Mouse (Mus musculus) left cerebral cortex, adult 8-10 months (tissue): ENCODE measurements at regions not wholly inside any gene's neighbourhood (a gene's known extent, or its start where the extent isn't known, plus 50 kb on each side); places are given as distances from the start of the nearest gene placed in this dataset.
A peak's percentile ranks its signal among the peaks of the same experiment; 100 is the strongest.

Source experiments
- DNase-seq, 2 experiments: peaks; one replicate each; pipeline ENCODE4 v3.0.0; 2022; ENCODE audit warnings: low spot score in 2 of 2

GRCm38 (mm10) chr13:90497573-90497972, 407.6 kb downstream of the Atp6ap1l start:
- DNase-seq: no peak

DNA sequence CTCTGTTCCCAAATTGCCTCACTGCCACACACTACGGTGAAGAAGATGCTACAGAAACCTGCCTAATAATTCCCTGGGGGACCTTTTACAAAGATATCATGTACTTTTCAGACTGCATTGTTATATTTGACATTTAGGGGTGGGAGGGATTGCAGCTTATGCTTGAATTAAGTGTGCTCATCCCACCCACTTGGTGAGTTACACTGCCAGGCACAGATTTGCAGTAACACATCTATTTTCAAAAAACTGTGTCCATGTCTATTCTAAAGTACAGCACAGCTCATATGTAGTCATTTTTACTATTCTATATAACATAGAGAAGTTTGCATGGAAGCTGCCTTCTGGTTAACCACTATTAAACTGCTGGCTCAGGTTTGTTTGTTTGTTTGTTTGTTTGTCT, 404.3 kb upstream of the Xrcc4 start:
- no peak for DNase-seq

DNA sequence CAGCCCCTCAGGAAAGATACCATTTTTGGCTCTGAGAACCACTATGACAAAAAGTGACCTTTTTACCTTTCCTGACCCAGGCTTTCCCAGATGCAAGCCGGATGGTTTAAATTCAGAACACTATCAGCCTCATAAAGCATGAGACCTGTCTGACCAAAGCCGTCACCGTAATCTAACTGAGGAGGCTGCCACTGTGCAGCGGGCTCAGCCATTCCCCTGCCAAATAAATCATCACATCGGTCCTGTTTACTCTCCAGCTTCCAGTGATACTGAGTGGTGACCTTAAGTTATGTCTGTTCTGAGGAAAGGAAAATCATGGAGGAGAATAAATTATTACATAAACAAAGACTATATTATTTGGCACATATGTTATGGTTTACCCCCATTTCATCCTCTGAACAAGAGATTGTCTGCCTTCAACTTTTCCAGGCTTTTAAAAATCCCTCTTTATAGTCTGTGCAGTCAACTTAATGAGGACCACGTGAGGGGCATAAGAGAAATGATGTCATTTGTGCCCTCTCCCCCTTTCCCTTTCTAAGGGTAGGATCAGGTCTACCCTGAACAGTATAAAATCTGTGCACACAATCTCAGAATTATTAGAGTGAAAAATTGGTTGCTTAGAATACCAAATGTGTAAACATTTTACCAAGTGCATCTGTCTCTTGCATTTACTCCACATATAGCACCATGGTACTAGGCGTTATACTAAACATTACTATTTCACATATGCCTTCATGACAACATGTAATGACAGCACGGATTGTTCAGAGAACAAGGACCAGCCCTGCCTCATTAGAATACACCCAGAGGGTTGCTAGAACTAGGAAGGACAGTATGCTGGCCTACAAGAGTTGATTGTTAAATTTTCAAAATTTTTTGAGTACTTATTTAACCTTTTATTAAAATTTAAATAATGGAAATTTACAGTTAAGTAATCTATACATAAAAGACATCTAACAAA, 401.9 kb upstream of the Xrcc4 start:
- DNase-seq: no peak

DNA sequence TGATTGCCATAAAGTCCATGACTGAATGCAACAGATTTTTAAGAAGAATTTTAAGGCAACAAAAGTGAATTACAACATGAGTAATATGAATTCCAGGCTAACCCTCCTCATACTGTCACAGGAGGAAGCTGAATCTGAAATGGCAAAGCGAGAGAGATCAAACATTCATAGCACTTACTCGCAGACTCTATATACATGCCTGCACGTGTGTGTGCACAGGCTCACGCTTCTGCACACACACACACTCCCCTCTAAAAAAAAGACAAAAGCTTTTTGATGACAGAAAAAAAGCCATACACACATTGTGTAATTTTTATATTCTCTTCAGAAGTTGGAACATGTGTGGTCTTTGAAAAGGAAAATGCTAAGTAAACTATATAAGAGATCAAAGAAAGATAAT, 391.1 kb upstream of the Xrcc4 start:
- DNase-seq: no peak

DNA sequence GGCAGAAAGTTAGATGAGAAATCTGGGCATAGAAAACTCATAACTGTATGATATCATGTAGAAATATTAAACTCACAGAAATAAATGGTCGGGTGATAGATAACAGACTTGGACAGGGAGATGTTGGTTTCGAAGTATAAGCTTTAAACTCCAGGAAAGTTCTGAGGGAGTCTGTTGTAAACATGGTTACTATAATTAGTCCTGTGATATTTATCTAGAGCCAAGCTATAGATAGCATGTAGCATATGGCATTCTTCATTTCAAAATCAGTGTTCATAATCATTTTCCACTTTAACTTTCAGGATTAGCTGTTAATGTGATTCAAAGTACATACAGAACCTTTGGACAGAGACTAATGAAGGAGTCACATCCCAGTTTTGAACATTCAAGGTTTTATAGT, 387.5 kb upstream of the Xrcc4 start:
- DNase-seq: no peak

GRCm38 (mm10) chr13:90474507-90474906, 385.1 kb upstream of the Xrcc4 start:
- no peak for DNase-seq

- DNase-seq: no peak
Observed at GRCm38 (mm10) chr13:90474053-90474452, 384.6 kb upstream of the Xrcc4 start.

GRCm38 (mm10) chr13:90473041-90473825, 383.8 kb upstream of the Xrcc4 start:
- no peak for DNase-seq

DNA sequence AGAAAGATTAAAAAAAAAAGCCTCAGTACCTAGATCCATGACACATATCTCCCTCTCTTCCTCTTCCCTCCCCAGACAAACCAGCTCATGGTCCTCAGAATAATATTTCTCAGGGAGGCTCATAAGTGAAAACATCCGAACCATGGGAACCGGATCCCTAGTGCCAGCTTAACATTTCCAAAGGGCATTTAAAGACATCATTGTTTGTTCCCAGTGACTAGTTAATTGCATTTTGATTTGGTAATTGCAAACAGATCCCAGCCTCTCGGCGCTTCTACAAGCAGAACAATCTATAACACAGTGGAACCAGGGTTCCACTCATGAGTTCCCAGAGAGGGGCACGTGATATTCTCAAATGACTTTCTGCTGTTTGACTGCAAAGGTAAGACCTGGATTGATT, 376.7 kb upstream of the Xrcc4 start:
- DNase-seq: no peak

GRCm38 (mm10) chr13:90464051-90464450, 374.6 kb upstream of the Xrcc4 start:
- DNase-seq: no peak

DNA sequence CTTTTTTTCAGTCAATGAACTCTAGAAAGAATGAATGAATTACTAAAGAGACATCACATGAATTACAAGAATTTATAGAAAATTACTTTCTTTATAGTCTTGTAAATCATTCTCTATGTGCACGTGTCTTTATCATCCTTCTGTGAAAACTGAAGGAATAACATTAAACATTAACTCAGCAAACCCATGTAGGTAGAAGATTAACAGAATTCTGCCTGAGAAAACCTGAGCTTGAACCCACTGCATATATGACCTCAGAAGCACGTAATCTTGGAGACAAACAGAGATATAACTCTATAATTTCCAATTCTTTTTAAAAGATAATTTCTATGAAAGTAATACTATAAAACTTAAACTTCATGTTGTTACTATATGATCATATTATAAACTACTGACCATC, 374.0 kb upstream of the Xrcc4 start:
- no peak for DNase-seq

- no peak for DNase-seq
Observed at GRCm38 (mm10) chr13:90454631-90455030, 365.2 kb upstream of the Xrcc4 start.

- DNase-seq: no peak
Observed at GRCm38 (mm10) chr13:90426901-90427300, 337.5 kb upstream of the Xrcc4 start.

DNA sequence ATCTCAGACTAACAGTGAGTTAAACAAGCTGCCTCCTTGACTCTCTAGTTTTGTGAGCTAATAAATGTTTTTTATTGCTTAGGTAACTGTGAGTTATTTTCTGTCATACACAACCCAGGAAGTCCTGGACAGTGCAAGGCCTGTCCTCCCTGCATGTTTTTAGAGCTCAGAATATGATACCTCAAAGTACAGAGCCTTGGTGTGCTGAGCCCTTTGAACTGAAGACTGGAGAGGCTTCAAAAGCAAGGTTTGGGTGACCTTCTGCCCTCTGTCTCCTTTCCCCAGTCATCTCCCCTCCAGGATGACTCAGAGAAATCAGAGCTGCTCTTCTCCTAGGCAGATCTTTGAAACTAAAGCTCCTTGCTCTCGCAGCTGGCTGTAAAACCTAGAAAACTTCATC, 336.0 kb upstream of the Xrcc4 start:
- DNase-seq: no peak

- no peak for DNase-seq
Observed at GRCm38 (mm10) chr13:90424541-90424940, 335.1 kb upstream of the Xrcc4 start.

DNA sequence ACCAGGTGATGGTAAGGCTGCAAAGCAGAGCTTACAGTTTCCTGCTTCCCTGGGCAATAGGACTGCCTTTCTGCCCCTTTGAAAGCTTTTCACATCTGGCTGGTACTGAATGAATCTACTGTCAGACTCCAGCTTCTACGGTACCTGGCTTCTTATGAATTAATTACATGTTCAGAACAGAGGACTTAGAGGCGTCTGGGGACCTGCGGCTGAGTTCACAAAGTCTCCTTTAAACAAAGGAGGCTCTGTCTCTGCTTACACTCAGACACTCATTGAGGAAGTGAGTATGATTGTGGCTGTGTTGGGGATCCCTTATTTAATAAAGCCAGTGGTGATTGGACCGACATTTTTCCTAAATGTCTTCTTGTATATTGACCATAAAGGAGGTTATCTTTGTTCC, 331.6 kb upstream of the Xrcc4 start:
- no peak for DNase-seq

- no peak for DNase-seq
Observed at GRCm38 (mm10) chr13:90404392-90404791, 315.0 kb upstream of the Xrcc4 start.

DNA sequence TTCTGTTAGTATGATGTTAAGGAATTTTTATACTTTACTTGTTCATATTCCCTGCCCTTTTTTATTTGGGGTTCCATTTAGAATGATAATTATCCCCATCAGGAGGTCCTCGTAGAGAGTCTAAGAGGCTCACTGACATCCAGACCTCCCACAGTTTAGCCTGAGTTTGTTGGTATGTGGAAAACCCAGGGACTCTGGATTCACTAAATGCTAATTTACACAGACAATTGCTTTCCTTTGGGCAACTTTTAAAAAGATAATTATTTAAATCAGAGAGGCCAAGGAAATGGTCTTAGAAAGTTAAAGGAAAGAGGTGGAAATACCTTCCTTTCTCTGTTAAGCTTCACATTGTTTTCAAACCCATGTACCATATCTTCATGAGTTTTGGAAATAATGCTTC, 312.7 kb upstream of the Xrcc4 start:
- no peak for DNase-seq

DNA sequence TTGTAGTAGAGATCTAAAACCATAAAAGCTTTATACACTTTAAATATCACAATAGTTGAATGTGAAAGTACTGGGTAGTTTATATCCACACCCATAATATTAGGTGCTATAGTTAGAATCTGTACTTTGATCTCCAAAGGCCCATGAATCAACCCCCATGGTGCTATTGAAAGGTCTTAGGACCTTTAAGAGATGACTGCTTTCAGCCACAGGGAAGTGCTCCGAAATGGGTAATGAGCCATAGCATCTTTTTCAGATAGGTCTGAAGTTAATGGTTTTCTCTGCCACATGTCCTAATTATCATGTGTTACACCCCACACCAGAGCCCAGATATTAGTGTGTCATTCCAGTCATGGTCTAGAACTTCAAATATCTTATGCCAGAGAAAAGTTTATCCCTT, 312.1 kb upstream of the Xrcc4 start:
- DNase-seq: no peak

- DNase-seq: no peak
Observed at GRCm38 (mm10) chr13:90395274-90396023, 306.0 kb upstream of the Xrcc4 start.

DNA sequence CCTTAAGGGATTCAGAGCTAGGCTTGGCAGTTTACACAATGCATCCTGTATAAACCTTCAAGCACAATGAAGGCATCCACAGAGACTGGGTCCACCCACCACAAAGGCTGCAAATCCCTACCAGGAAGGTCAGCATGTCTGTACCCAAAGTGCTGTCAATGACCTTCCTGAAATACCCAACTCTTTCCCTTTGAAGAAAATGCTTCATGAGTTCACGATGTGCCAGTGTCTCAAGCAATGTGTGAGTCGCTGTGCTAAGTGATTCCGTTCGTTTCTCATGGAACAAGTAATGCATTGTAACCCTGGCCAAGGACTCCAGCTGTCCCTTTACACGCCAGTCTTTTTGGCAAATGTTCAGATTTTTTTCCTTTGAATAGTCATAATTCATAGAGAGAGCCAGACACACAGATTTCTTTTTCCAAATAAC, 305.4 kb upstream of the Xrcc4 start:
- DNase-seq: peak in 1 of 2 experiments; percentile 13

GRCm38 (mm10) chr13:90392415-90392814, 303.0 kb upstream of the Xrcc4 start:
- no peak for DNase-seq
